Mouse (Mus musculus) liver, adult 2 months (tissue): ENCODE data around the gene Arhgap28. TPM values are rescaled to one million over a fixed set of nuclear protein-coding genes. Genes with fewer than 3 reads are reported as not detected.

Experiments used
- DNase-seq: peaks from one replicate; pipeline ENCODE4 v3.0.0-alpha.2; 2011; ENCODE audit warnings: low read depth, low spot score; ENCODE audit errors: extremely low read depth
- H3K27ac ChIP-seq: fragments of 200-500 bp; replicated peaks from 2 replicates; pipeline ENCODE4 v1.5.1; 2012; ENCODE audit warnings: low read depth, mild to moderate bottlenecking, control low read depth, inconsistent platforms, low read length; ENCODE audit not compliant: insufficient read depth
- H3K27me3 ChIP-seq: fragments of 200-500 bp; 2 replicates; pipeline ENCODE4 v1.6.1; 2012; ENCODE audit warnings: mild to moderate bottlenecking, moderate library complexity, low read length, inconsistent platforms; ENCODE audit not compliant: control insufficient read depth, insufficient read depth
- H3K36me3 ChIP-seq: fragments of 200-500 bp; 2 replicates; pipeline ENCODE4 v1.6.1; 2012; ENCODE audit warnings: low read length, inconsistent platforms; ENCODE audit not compliant: control insufficient read depth, insufficient read depth
- H3K4me1 ChIP-seq: fragments of 200-500 bp; 2 replicates; pipeline ENCODE4 v1.6.1; 2011; ENCODE audit warnings: low read length; ENCODE audit not compliant: control insufficient read depth, insufficient read depth
- H3K4me3 ChIP-seq: fragments of 200-500 bp; 2 replicates; pipeline ENCODE4 v1.5.1; 2011; ENCODE audit warnings: low read depth, mild to moderate bottlenecking, control low read depth, low read length, moderate library complexity; ENCODE audit not compliant: insufficient read depth
- H3K79me2 ChIP-seq: fragments of 200-500 bp; 2 replicates; pipeline ENCODE4 v1.6.1; 2012; ENCODE audit warnings: inconsistent platforms, mild to moderate bottlenecking, low read length, moderate library complexity; ENCODE audit not compliant: control insufficient read depth, insufficient read depth
- H3K9ac ChIP-seq: fragments of 200-500 bp; 2 replicates; pipeline ENCODE4 v1.6.1; 2012; ENCODE audit warnings: low read depth, mild to moderate bottlenecking, control low read depth, inconsistent platforms, low read length
- CTCF ChIP-seq: fragments of 200-500 bp; IDR thresholded peaks from 2 replicates; pipeline ENCODE4 v1.5.1; 2011; ENCODE audit warnings: low read depth, low read length, control low read depth
- POLR2A ChIP-seq: fragments of 200-500 bp; IDR thresholded peaks from 2 replicates; pipeline ENCODE4 v1.6.1; 2011; ENCODE audit warnings: low read length, control low read depth; ENCODE audit not compliant: insufficient read depth; ENCODE audit errors: extremely low read depth
- WGBS: fragments of 180-500 bp; shearing (Covaris S2); methylation state at CpG from one replicate; pipeline ENCODE4 v1.1.7; 2018; 5-methylcytosine and 5-hydroxymethylcytosine counted together
- polyA plus RNA-seq: library from polyadenylated mRNA; depleted of rRNA; stranded (reverse); fragments of >200 nt; gene quantifications from 2 replicates; pipeline ENCODE4 v1.2.3, GENCODE M21; 2012
- total RNA-seq: library from RNA; depleted of rRNA; stranded (reverse); fragments of >200 nt; gene quantifications from 2 replicates; pipeline ENCODE4 v1.2.3, GENCODE M21; 2014

Gene Arhgap28
- total and polyA plus RNA-seq, 2 experiments: 0.11 to 0.37 TPM

DNA sequence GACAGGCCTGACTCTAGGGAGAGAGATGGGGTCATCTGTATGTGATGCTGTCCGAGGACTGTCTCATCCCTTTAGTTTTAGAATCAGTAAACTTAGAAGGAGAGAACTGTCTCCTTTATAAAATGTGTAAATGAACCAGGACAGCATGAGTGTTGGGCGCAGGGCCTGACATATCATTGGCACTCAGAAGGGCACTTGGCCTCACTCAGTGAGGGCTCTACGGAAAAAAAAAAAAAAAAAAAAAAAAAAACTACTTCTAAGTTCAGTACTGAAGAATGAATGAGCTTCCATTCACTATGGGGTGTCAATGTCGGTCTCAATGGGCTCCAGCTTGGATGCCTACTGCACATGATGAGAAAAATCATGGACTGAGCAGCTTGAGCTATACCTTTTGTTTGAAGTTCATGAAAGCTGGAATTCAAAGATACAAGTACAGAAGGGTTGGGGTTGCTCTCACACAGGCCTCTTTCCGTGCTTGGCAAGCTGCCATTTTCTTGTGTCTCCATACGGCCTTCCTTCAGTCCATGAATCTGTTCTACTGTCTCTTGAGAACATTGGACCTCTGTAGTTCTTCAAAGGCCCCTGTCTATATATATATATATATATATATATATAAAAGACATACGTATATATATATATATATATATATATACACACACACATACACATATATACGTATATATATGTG is 36.9 kb downstream of the Arhgap28 start:
- H3K27me3 ChIP-seq: no peaks in the 10 kb centered on the region
- H3K27ac ChIP-seq: no peak overlapping the region
- 77% methylated on average over 8 of the region's 8 CpGs for WGBS
- no peaks in the 10 kb centered on the region for H3K36me3 ChIP-seq
- no peak overlapping the region for H3K9ac ChIP-seq
- no peak for DNase-seq
- no peak overlapping the region for H3K4me3 ChIP-seq
- no peaks in the 10 kb centered on the region for H3K4me1 ChIP-seq
- no peaks in the 10 kb centered on the region for H3K79me2 ChIP-seq
- no peak for TF ChIP-seq POLR2A
- TF ChIP-seq CTCF: no peak

DNA sequence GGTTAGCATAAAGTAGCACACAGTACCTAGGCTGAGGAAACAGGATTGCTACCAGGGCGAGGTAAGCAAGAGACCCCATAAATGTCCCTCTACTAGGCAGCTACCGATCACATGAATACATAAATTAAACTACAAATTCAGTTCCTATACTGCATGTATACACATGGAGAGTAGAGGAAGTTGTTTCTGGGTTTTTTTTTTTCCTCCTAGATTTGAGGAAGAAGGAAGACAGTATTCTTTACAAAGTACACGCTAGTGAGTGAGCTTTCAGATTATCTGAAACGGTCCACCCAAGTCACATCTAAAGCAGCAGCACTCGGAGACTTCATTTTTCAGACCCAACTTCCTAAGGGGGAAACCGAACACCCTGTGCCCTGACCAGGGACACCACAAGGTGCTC is 41.1 kb downstream of the Arhgap28 start:
- H3K36me3 ChIP-seq: no peaks in the 10 kb centered on the region
- 80% methylated on average over 6 of the region's 6 CpGs for WGBS
- H3K79me2 ChIP-seq: no peaks in the 10 kb centered on the region
- no peak overlapping the region for H3K4me3 ChIP-seq
- no peak overlapping the region for H3K27ac ChIP-seq
- no peak overlapping the region for H3K9ac ChIP-seq
- H3K4me1 ChIP-seq: no peaks in the 10 kb centered on the region
- TF ChIP-seq CTCF (no peak), POLR2A (no peak)
- H3K27me3 ChIP-seq: no peaks in the 10 kb centered on the region
- no peak for DNase-seq

DNA sequence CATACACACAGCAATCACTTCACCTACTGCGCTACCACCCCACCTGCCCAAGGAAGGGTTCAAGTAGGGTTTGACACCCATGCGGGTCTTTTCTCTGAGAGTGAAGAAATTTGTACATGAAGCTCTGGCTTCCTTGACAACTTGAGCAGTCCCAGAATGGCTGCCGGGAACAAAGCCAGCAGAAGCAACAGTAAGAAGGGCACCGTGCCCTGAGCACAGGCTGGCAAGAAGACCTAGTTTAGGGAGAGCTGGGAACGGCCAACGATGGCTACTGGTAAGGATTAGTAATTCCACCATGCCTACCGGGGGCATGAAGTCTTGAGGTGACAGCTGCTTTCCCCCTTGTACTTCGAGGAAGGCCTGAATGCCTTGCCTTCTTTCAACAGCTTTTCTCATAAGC is 41.9 kb downstream of the Arhgap28 start:
- H3K9ac ChIP-seq: no peak overlapping the region
- H3K4me1 ChIP-seq: no peaks in the 10 kb centered on the region
- no peaks in the 10 kb centered on the region for H3K27me3 ChIP-seq
- DNase-seq: no peak
- WGBS: 89% methylated on average over 8 of the region's 8 CpGs
- no peak overlapping the region for H3K27ac ChIP-seq
- TF ChIP-seq POLR2A (no peak), CTCF (no peak)
- H3K79me2 ChIP-seq: no peaks in the 10 kb centered on the region
- H3K36me3 ChIP-seq: no peaks in the 10 kb centered on the region
- H3K4me3 ChIP-seq: no peak overlapping the region

DNA sequence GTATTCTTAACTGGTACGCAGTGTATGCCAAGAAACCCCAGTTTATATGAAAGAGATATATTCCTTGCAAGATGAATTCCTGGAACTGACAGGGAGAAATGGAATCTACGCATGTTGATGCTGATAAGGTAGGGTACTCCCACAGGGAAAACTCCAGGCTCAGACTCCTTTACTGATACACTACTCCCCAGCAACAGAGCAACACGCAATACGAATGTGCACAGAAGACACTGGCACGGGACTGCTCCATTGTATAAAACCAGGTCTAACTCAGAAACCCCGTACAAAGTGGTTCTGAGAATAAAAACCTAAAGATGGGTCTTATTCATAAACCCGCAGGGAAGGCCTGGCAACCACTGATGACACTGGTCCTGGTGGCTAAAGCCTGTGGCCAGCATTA is 45.0 kb downstream of the Arhgap28 start:
- Histone ChIP-seq H3K27me3 (no peaks in the 10 kb centered on the region; the same call in 1 of the 2 replicates), H3K27ac (no peak overlapping the region), H3K9ac (no peak overlapping the region), H3K4me3 (no peak overlapping the region), H3K79me2 (no peaks in the 10 kb centered on the region), H3K4me1 (no peaks in the 10 kb centered on the region), H3K36me3 (no peaks in the 10 kb centered on the region)
- no peak for TF ChIP-seq CTCF
- TF ChIP-seq POLR2A: no peak
- 89% methylated on average over 7 of the region's 7 CpGs for WGBS
- no peak for DNase-seq

DNA sequence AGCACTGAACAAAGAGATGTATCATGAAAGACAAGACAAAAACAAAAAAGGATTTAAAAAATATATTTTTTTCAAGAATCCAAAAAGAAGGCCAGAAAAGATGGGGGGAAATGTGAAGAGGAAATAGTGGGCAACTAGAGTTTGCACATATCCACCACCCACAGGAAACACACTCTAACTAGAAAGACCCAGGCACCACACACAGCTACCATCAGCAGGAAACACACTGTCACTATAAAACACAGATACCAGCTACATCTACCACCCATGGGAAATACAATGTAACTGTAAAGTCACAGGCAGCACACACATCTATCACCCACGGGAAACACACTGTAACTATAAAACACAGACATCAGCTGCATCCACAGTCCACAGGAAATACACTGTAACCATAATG is 46.3 kb downstream of the Arhgap28 start:
- H3K4me1 ChIP-seq: no peaks in the 10 kb centered on the region
- DNase-seq: no peak
- no peak overlapping the region for H3K9ac ChIP-seq
- H3K36me3 ChIP-seq: no peaks in the 10 kb centered on the region
- no peak overlapping the region for H3K27ac ChIP-seq
- H3K4me3 ChIP-seq: no peak overlapping the region
- H3K27me3 ChIP-seq: no peaks in the 10 kb centered on the region; the same call in 1 of the 2 replicates
- no peak for TF ChIP-seq POLR2A
- TF ChIP-seq CTCF: no peak
- WGBS: 48% methylated on average over 1 of the region's 1 CpGs
- no peaks in the 10 kb centered on the region for H3K79me2 ChIP-seq
